Mouse (Mus musculus): ENCODE measurements at regions not wholly inside any gene's neighbourhood (a gene's known extent, or its start where the extent isn't known, plus 50 kb on each side); places are given as distances from the start of the nearest gene placed in this dataset.
A peak's percentile ranks its signal among the peaks of the same experiment; 100 is the strongest.

GRCm38 (mm10) chr15:87178646-87179045 lies 365.5 kb upstream of the Fam19a5 start:
- Histone ChIP-seq H3K9ac (no peak overlapping the region), H3K36me3 (ENCODE audit: insufficient read depth) (no peaks in the 10 kb centered on the region), H3K4me2 (no peak overlapping the region), H3K27ac (ENCODE audit: low read depth) (no peak overlapping the region), H3K9me3 (ENCODE audit: low read depth, low read length) (no peaks in the 10 kb centered on the region), H3K27me3 (ENCODE audit: insufficient read depth, low read length) (no peaks in the 10 kb centered on the region), H3K4me3 (ENCODE audit: low read depth, low read length) (no peak overlapping the region), H3K4me1 (ENCODE audit: insufficient read depth) (no peaks in the 10 kb centered on the region)
- no peak for ATAC-seq (ENCODE audit: insufficient read depth)
- WGBS: 82% methylated on average over 7 of the region's 7 CpGs
- DNase-seq: no peak
- no peak for TF ChIP-seq CTCF (IDR thresholded peaks at IDR 0.05; ENCODE audit: low read depth)

DNA sequence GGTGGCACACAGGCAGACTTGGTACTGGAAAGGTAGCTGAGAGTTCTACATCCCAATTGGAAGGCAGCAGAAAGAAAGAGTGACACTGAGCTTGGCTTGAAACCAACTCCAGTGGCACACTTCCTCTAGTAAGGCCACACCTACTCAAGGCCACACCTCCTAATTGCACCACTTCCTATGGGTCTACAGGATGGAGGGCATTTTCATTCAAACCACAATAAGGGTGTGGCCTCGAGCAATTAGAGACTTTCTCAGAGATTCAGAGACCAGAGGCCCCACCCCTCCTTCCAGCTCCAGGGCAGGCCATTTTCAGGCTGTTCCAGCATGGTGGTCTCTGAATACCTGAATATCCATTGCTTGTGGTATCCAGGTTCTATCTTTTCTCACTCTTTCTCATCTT lies 363.3 kb upstream of the Fam19a5 start:
- WGBS: 62% methylated on average over 1 of the region's 1 CpGs
- no peak overlapping the region for H3K4me2 ChIP-seq
- ATAC-seq (ENCODE audit: insufficient read depth) (no peak), DNase-seq (no peak)
- TF ChIP-seq CTCF (IDR thresholded peaks at IDR 0.05; ENCODE audit: low read depth): no peak
- H3K27ac ChIP-seq (ENCODE audit: low read depth): no peak overlapping the region
- H3K9me3 ChIP-seq (ENCODE audit: low read depth, low read length): no peaks in the 10 kb centered on the region
- no peak overlapping the region for H3K9ac ChIP-seq
- no peaks in the 10 kb centered on the region for H3K4me1 ChIP-seq (ENCODE audit: insufficient read depth)
- H3K4me3 ChIP-seq (ENCODE audit: low read depth, low read length): no peak overlapping the region
- H3K36me3 ChIP-seq (ENCODE audit: insufficient read depth): no peaks in the 10 kb centered on the region
- no peaks in the 10 kb centered on the region for H3K27me3 ChIP-seq (ENCODE audit: insufficient read depth, low read length)

DNA sequence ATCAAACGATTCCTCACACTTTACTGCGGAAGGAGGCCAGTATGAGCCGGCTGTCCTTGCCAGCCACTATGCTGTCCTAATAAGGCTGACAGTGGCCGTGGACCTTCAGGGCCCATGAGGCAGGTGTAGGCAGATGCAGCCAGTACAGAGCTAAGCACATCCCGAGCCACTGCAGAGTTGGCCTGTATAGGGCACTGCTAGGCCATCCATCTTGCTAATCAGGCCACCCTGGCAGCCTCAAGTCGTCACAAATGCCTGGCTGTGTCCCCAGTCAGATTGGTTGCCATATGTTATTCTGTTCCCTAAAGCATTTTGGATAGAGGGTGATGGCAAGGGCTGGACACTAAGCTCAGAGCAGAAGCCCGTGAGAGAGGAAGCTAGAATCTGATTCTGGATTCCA lies 359.9 kb upstream of the Fam19a5 start:
- WGBS: 49% methylated on average over 7 of the region's 7 CpGs
- no peaks in the 10 kb centered on the region for H3K27me3 ChIP-seq (ENCODE audit: insufficient read depth, low read length)
- H3K27ac ChIP-seq (ENCODE audit: low read depth): no peak overlapping the region
- no peak overlapping the region for H3K4me3 ChIP-seq (ENCODE audit: low read depth, low read length)
- ATAC-seq (ENCODE audit: insufficient read depth) (no peak), DNase-seq (no peak)
- no peaks in the 10 kb centered on the region for H3K36me3 ChIP-seq (ENCODE audit: insufficient read depth)
- no peak for TF ChIP-seq CTCF (IDR thresholded peaks at IDR 0.05; ENCODE audit: low read depth)
- H3K4me1 ChIP-seq (ENCODE audit: insufficient read depth): no peaks in the 10 kb centered on the region
- no peak overlapping the region for H3K9ac ChIP-seq
- no peak overlapping the region for H3K4me2 ChIP-seq
- H3K9me3 ChIP-seq (ENCODE audit: low read depth, low read length): no peaks in the 10 kb centered on the region

GRCm38 (mm10) chr15:87188816-87189455 lies 355.2 kb upstream of the Fam19a5 start:
- no peaks in the 10 kb centered on the region for H3K36me3 ChIP-seq (ENCODE audit: insufficient read depth)
- H3K27ac ChIP-seq (ENCODE audit: low read depth): no peak overlapping the region
- ATAC-seq (ENCODE audit: insufficient read depth) (no peak), DNase-seq (no peak)
- H3K9me3 ChIP-seq (ENCODE audit: low read depth, low read length): no peaks in the 10 kb centered on the region
- H3K4me1 ChIP-seq (ENCODE audit: insufficient read depth): no peaks in the 10 kb centered on the region
- H3K4me2 ChIP-seq: no peak overlapping the region
- TF ChIP-seq CTCF (IDR thresholded peaks at IDR 0.05; ENCODE audit: low read depth): peak; percentile 58
- H3K4me3 ChIP-seq (ENCODE audit: low read depth, low read length): no peak overlapping the region
- no peak overlapping the region for H3K9ac ChIP-seq
- no peaks in the 10 kb centered on the region for H3K27me3 ChIP-seq (ENCODE audit: insufficient read depth, low read length)
- 68% methylated on average over 9 of the region's 9 CpGs for WGBS

GRCm38 (mm10) chr15:87191901-87192300 lies 352.2 kb upstream of the Fam19a5 start:
- Histone ChIP-seq H3K27ac (ENCODE audit: low read depth) (no peak overlapping the region), H3K4me2 (no peak overlapping the region), H3K4me3 (ENCODE audit: low read depth, low read length) (no peak overlapping the region), H3K9ac (no peak overlapping the region), H3K27me3 (ENCODE audit: insufficient read depth, low read length) (no peaks in the 10 kb centered on the region), H3K4me1 (ENCODE audit: insufficient read depth) (no peaks in the 10 kb centered on the region), H3K9me3 (ENCODE audit: low read depth, low read length) (no peaks in the 10 kb centered on the region), H3K36me3 (ENCODE audit: insufficient read depth) (no peaks in the 10 kb centered on the region)
- WGBS: 74% methylated on average over 4 of the region's 4 CpGs
- DNase-seq (no peak), ATAC-seq (ENCODE audit: insufficient read depth) (no peak)
- TF ChIP-seq CTCF (IDR thresholded peaks at IDR 0.05; ENCODE audit: low read depth): 0 out of 2 replicates have a peak, but pooled peaks have one; percentile 21

DNA sequence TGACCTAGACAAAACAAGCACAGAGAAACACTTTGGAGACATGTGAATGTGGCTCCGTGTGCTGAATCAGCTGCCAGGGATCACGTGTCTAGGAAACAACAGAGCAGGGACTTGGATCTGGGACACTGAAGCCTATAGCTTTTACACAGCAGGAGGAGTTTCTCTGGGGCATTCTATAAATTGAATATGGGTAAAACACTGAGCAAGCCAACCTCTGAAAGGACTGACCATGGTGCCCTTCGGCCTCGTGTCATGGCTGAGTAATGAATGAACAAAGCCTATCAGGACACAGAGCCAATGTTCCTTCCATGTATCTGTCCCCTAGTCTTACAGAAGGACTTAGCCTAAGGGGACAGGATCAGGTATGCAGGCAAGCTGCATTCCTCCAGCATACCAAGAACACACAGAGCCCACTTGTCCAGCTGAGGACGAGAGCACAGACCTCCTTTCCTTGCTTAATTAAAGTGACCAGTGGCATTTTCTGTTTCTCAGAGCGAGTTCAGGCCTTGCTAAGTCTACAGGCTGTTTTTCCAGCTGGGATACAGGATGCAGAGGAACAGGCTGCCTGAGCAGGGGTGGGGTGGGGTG lies 347.7 kb upstream of the Fam19a5 start:
- Histone ChIP-seq H3K4me3 (ENCODE audit: low read depth, low read length) (no peak overlapping the region), H3K27me3 (ENCODE audit: insufficient read depth, low read length) (no peaks in the 10 kb centered on the region), H3K4me2 (no peak overlapping the region), H3K27ac (ENCODE audit: low read depth) (no peak overlapping the region), H3K36me3 (ENCODE audit: insufficient read depth) (no peaks in the 10 kb centered on the region), H3K9ac (no peak overlapping the region), H3K9me3 (ENCODE audit: low read depth, low read length) (no peaks in the 10 kb centered on the region), H3K4me1 (ENCODE audit: insufficient read depth) (no peaks in the 10 kb centered on the region)
- DNase-seq: no peak
- no peak for ATAC-seq (ENCODE audit: insufficient read depth)
- 50% methylated on average over 6 of the region's 6 CpGs for WGBS
- no peak for TF ChIP-seq CTCF (IDR thresholded peaks at IDR 0.05; ENCODE audit: low read depth)

DNA sequence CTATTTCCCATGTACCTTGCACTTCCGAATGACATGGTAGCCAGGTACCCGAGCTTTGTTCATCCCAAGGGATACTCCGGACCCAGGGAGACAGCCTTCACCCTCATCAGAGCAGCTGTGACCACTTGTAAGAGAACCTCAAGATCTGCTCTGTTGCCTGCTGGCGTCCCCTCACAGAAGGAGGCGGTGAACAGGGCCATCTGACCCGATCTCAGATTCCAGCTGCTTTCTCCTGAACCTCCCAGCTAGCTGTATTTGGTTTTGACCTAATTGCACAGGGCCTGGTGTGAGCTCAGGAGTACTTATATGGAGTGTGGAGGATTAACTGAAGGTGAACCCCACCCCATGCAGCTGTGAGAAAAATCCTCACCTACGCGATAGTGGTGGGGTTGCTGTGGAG lies 344.5 kb upstream of the Fam19a5 start:
- 69% methylated on average over 8 of the region's 8 CpGs for WGBS

More for the DNA sequence above, 344.5 kb upstream of the Fam19a5 start:
- Histone ChIP-seq H3K4me2 (no peak overlapping the region), H3K4me3 (ENCODE audit: low read depth, low read length) (no peak overlapping the region), H3K36me3 (ENCODE audit: insufficient read depth) (no peaks in the 10 kb centered on the region), H3K4me1 (ENCODE audit: insufficient read depth) (no peaks in the 10 kb centered on the region), H3K27me3 (ENCODE audit: insufficient read depth, low read length) (no peaks in the 10 kb centered on the region), H3K9ac (no peak overlapping the region), H3K9me3 (ENCODE audit: low read depth, low read length) (no peaks in the 10 kb centered on the region), H3K27ac (ENCODE audit: low read depth) (no peak overlapping the region)
- TF ChIP-seq CTCF (IDR thresholded peaks at IDR 0.05; ENCODE audit: low read depth): no peak
- no peak for DNase-seq
- ATAC-seq (ENCODE audit: insufficient read depth): no peak
